Mouse (Mus musculus) forebrain, embryonic 11.5 days (tissue): ENCODE results near the gene Hist2h4. TPM values are rescaled to one million over a fixed set of nuclear protein-coding genes. Genes with fewer than 3 reads are reported as not detected.
"Not testable (repeated sequence)": the region's sequence is repeated elsewhere in the genome, so short reads cannot be mapped to it uniquely, and the experiment has no call there.

ENCODE experiments used
- ATAC-seq: fragments of 200-750 bp; cut with Nextera tagmentation; replicated peaks from 2 replicates; pipeline ENCODE4 v1.8.0; 2017; ENCODE audit warnings: moderate TSS enrichment; ENCODE audit not compliant: low FRiP score
- DNase-seq: peaks from one replicate; pipeline ENCODE4 v3.0.0-alpha.2; 2017; ENCODE audit warnings: low spot score
- H3K27ac ChIP-seq: fragments of 300-500 bp; sonication (generic); 2 replicates; pipeline ENCODE4 v1.5.1; 2014; ENCODE audit warnings: low read depth, low read length
- H3K27me3 ChIP-seq: fragments of 300-500 bp; sonication (generic); 2 replicates; pipeline ENCODE4 v1.6.1; 2014; ENCODE audit warnings: mild to moderate bottlenecking, low read length, mixed read lengths; ENCODE audit not compliant: control insufficient read depth, insufficient read depth
- H3K36me3 ChIP-seq: fragments of 300-500 bp; sonication (generic); 2 replicates; pipeline ENCODE4 v1.6.1; 2014; ENCODE audit warnings: mild to moderate bottlenecking, low read length, moderate library complexity, mixed read lengths; ENCODE audit not compliant: control insufficient read depth, insufficient read depth
- H3K4me1 ChIP-seq: fragments of 300-500 bp; sonication (generic); replicated peaks from 2 replicates; pipeline ENCODE4 v1.6.1; 2014; ENCODE audit warnings: low read length, mixed read lengths; ENCODE audit not compliant: control insufficient read depth, insufficient read depth
- H3K4me2 ChIP-seq: fragments of 300-500 bp; sonication (generic); 2 replicates; pipeline ENCODE4 v1.6.1; 2014; ENCODE audit warnings: low read depth, mild to moderate bottlenecking, low read length, moderate library complexity, mixed read lengths; ENCODE audit not compliant: severe bottlenecking
- H3K4me3 ChIP-seq: fragments of 300-500 bp; sonication (generic); 2 replicates; pipeline ENCODE4 v1.5.1; 2014; ENCODE audit warnings: low read depth, low read length
- H3K9ac ChIP-seq: fragments of 300-500 bp; sonication (generic); 2 replicates; pipeline ENCODE4 v1.6.1; 2014; ENCODE audit warnings: low read length
- H3K9me3 ChIP-seq: fragments of 300-500 bp; sonication (generic); 2 replicates; pipeline ENCODE4 v1.6.1; 2016; ENCODE audit warnings: low read length, mixed read lengths; ENCODE audit not compliant: control insufficient read depth
- WGBS: fragments of 180-500 bp; shearing (Covaris S2); extraction: QIAGEN DNeasy Blood & Tissue Kit; methylation state at CpG from one replicate; pipeline ENCODE4 v1.1.7; 2014; 5-methylcytosine and 5-hydroxymethylcytosine counted together
- polyA plus RNA-seq: library from polyadenylated mRNA; unstranded; fragments of >200 nt; fragmentation: Nextera tagmentation; extraction: Ambion mirVana; gene quantifications from 2 replicates; pipeline ENCODE4 v1.2.1, GENCODE M21; 2014

The Hist2h4 gene
- polyA plus RNA-seq, 1 experiment from 2014 or later: 6.8 TPM

DNA sequence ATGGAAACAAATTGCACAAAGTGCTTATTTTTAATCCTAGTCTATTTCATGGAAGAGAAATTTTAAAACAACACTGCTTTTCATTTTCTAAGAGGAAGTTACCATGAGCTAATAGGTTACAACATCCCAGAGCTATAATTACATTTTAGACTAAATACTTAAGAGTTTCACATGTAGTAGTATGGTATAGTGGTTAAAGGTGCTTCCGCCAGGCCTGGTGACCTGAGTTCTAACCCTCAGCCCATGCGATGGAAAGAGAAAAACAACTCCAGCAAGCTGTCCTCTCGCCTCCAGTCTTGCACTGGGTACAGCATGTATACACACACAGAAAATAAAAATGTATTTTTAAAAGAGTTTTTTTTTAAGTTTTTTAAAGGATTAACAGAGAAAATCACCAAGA, 11.3 kb downstream of the Hist2h4 start:
- Histone ChIP-seq H3K4me1 (no peaks in the 10 kb centered on the region; the same call in 1 of the 2 replicates), H3K4me3 (no peak overlapping the region), H3K36me3 (no peaks in the 10 kb centered on the region), H3K9me3 (no peaks in the 10 kb centered on the region), H3K27ac (no peak overlapping the region), H3K4me2 (no peak overlapping the region), H3K27me3 (no peaks in the 10 kb centered on the region; the same call in 1 of the 2 replicates), H3K9ac (no peak overlapping the region)
- ATAC-seq: no peak
- DNase-seq: no peak
- 89% methylated on average over 3 of the region's 3 CpGs for WGBS

GRCm38 (mm10) chr3:96250890-96251289, 12.2 kb downstream of the Hist2h4 start:
- Histone ChIP-seq H3K4me2 (no peak overlapping the region), H3K9me3 (no peaks in the 10 kb centered on the region), H3K36me3 (no peaks in the 10 kb centered on the region), H3K27me3 (no peaks in the 10 kb centered on the region; the same call in 1 of the 2 replicates), H3K9ac (no peak overlapping the region), H3K27ac (no peak overlapping the region), H3K4me1 (no peaks in the 10 kb centered on the region; the same call in 1 of the 2 replicates), H3K4me3 (no peak overlapping the region)
- ATAC-seq: no peak
- 69% methylated on average over 3 of the region's 3 CpGs for WGBS
- DNase-seq: no peak

DNA sequence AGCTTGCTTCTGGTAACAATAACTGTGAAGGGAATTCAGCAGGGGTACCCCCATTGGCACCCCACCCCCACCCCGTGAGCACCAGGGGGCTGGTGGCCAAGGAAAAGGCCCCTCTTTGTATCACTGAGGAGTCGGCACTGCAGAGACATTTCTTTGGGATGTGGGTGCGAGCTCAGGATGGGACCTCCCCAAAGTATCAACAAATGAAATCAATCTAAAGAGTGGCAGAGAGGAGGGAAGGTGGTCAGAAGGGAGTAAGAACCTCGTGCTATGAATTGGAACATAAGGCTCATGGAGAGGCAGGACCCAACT, 14.1 kb downstream of the Hist2h4 start:
- Histone ChIP-seq H3K4me2 (no peak overlapping the region), H3K27me3 (no peaks in the 10 kb centered on the region; the same call in 1 of the 2 replicates), H3K9ac (no peak overlapping the region; the same call in 1 of the 2 replicates), H3K9me3 (no peaks in the 10 kb centered on the region), H3K4me1 (peaks cover 4% of the 10 kb centered on the region; the same call in 1 of the 2 replicates), H3K36me3 (no peaks in the 10 kb centered on the region), H3K4me3 (no peak overlapping the region), H3K27ac (peak overlapping the region; percentile 31; the same call in 1 of the 2 replicates)
- no peak for DNase-seq
- no peak for ATAC-seq
- WGBS: 61% methylated on average over 4 of the region's 4 CpGs

GRCm38 (mm10) chr3:96248141-96249033, 14.7 kb downstream of the Hist2h4 start:
- peak overlapping the region; percentile 91 for H3K27ac ChIP-seq

GRCm38 (mm10) chr3:96247356-96248140, 15.6 kb downstream of the Hist2h4 start:
- H3K27ac ChIP-seq: peak overlapping the region; percentile 91
- H3K9ac ChIP-seq: peak overlapping the region; percentile 67
- no peak for DNase-seq
- peaks cover 4% of the 10 kb centered on the region; the same call in 1 of the 2 replicates for H3K4me1 ChIP-seq
- peak overlapping the region; percentile 44 for H3K4me3 ChIP-seq
- peak overlapping the region; percentile 53 for H3K4me2 ChIP-seq
- H3K27me3 ChIP-seq: no peaks in the 10 kb centered on the region; the same call in 1 of the 2 replicates
- no peak for ATAC-seq
- 2% methylated on average over 11 of the region's 11 CpGs for WGBS
- no peaks in the 10 kb centered on the region for H3K36me3 ChIP-seq
- H3K9me3 ChIP-seq: no peaks in the 10 kb centered on the region

More at GRCm38 (mm10) chr3:96248141-96249033, 14.7 kb downstream of the Hist2h4 start:
- Histone ChIP-seq H3K9me3 (no peaks in the 10 kb centered on the region), H3K36me3 (no peaks in the 10 kb centered on the region), H3K9ac (peak overlapping the region; percentile 24), H3K4me3 (peak overlapping the region; percentile 44), H3K27me3 (no peaks in the 10 kb centered on the region; the same call in 1 of the 2 replicates), H3K4me2 (peak overlapping the region; percentile 53), H3K4me1 (peaks cover 4% of the 10 kb centered on the region; the same call in 1 of the 2 replicates)
- ATAC-seq (no peak), DNase-seq (no peak)
- WGBS: 57% methylated on average over 6 of the region's 6 CpGs

DNA sequence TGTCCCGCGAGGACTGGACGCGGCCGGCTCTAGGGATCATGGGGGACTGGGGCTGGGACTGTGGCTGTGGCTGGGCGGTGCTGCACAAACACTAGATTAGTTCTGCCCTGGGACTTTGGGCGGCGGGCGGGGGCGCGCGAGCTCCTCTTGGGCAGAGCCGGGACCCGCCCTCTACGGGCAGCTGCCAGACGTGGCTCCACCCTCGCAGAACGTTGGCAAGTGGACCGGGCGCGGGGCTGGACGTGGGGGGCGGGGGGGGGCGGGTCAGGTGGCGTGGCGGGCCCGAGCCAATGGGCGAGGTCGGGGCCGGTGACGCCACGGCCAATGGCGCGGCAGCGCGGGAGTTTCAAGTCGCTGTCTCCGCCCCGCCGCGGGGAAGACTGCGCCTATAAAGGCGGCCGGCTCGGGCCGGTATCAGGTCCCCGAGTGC, 16.7 kb downstream of the Hist2h4 start, which contains the start of gene Hist2h3c1:
Hist2h3c1 (plus strand) TSS at position 259 of the 430 bp plus-strand sequence.
- 0% methylated on average over 2 of the region's 47 CpGs for WGBS
- Histone ChIP-seq H3K4me2 (peak within 1 kb of the TSS; percentile 53), H3K4me3 (peak within 1 kb of the TSS; percentile 44), H3K27ac (peak within 1 kb of the TSS; percentile 91), H3K9ac (peak within 1 kb of the TSS; percentile 67)
- not testable (repeated sequence) for H3K36me3 ChIP-seq, DNase-seq, H3K9me3 ChIP-seq, H3K4me1 ChIP-seq, H3K27me3 ChIP-seq
- peak; percentile 94 for ATAC-seq

GRCm38 (mm10) chr3:96246018-96246417, 17.1 kb downstream of the Hist2h4 start:
- not testable (repeated sequence) for ATAC-seq, H3K27me3 ChIP-seq, H3K9me3 ChIP-seq, H3K4me1 ChIP-seq, H3K36me3 ChIP-seq, DNase-seq
- 0 out of 2 replicates have a peak overlapping the region, but pooled peaks have one; percentile 21 for H3K4me2 ChIP-seq
- H3K27ac ChIP-seq: 0 out of 2 replicates have a peak overlapping the region, but pooled peaks have one; percentile 46
- peak overlapping the region; percentile 43; the same call in 1 of the 2 replicates for H3K9ac ChIP-seq
- WGBS: 0% methylated on average over 10 of the region's 21 CpGs
- H3K4me3 ChIP-seq: peak overlapping the region; percentile 21; the same call in 1 of the 2 replicates
